Mouse (Mus musculus) small intestine, adult 2 months (tissue): ENCODE results near the gene Ctnnd2. TPM values are rescaled to one million over a fixed set of nuclear protein-coding genes. Genes with fewer than 3 reads are reported as not detected.

Source experiments
- H3K27ac ChIP-seq: fragments of 200-500 bp; 2 replicates; pipeline ENCODE4 v1.5.1; 2012; ENCODE audit warnings: low read depth, low read length, control low read depth, inconsistent platforms; ENCODE audit not compliant: insufficient read depth
- H3K27me3 ChIP-seq: fragments of 200-500 bp; 2 replicates; pipeline ENCODE4 v1.6.1; 2012; ENCODE audit warnings: mild to moderate bottlenecking, moderate library complexity, low read length, inconsistent platforms; ENCODE audit not compliant: control insufficient read depth, insufficient read depth
- H3K36me3 ChIP-seq: fragments of 200-500 bp; 2 replicates; pipeline ENCODE4 v1.6.1; 2012; ENCODE audit warnings: mild to moderate bottlenecking, low read length, control low read depth, inconsistent platforms; ENCODE audit not compliant: control insufficient read depth, insufficient read depth
- H3K4me1 ChIP-seq: fragments of 200-500 bp; 2 replicates; pipeline ENCODE4 v1.6.1; 2012; ENCODE audit warnings: low read length, inconsistent platforms, mixed read lengths; ENCODE audit not compliant: control insufficient read depth, insufficient read depth, insufficient read length
- H3K4me3 ChIP-seq: fragments of 200-500 bp; 2 replicates; pipeline ENCODE4 v1.5.1; 2012; ENCODE audit warnings: low read depth, mild to moderate bottlenecking, control low read depth, inconsistent platforms, low read length, moderate library complexity
- CTCF ChIP-seq: fragments of 200-500 bp; IDR thresholded peaks from 2 replicates; pipeline ENCODE4 v1.5.1; 2012; ENCODE audit warnings: low read depth, mild to moderate bottlenecking, control low read depth, inconsistent platforms, low read length, moderate library complexity, mixed read lengths; ENCODE audit not compliant: insufficient replicate concordance, insufficient read length; ENCODE audit errors: extremely low read depth
- POLR2A ChIP-seq: fragments of 200-500 bp; IDR thresholded peaks from 2 replicates; pipeline ENCODE4 v1.6.1; 2012; ENCODE audit warnings: low read depth, mild to moderate bottlenecking, control low read depth, inconsistent platforms, low read length, moderate library complexity
- WGBS: fragments of 180-500 bp; shearing (Covaris S2); methylation state at CpG from one replicate; pipeline ENCODE4 v1.1.7; 2018; 5-methylcytosine and 5-hydroxymethylcytosine counted together
- polyA plus RNA-seq: library from polyadenylated mRNA; depleted of rRNA; stranded (reverse); fragments of >200 nt; gene quantifications from 2 replicates; pipeline ENCODE4 v1.2.3, GENCODE M21; 2012

The Ctnnd2 gene
- polyA plus RNA-seq, 1 experiment: 1.3 TPM

DNA sequence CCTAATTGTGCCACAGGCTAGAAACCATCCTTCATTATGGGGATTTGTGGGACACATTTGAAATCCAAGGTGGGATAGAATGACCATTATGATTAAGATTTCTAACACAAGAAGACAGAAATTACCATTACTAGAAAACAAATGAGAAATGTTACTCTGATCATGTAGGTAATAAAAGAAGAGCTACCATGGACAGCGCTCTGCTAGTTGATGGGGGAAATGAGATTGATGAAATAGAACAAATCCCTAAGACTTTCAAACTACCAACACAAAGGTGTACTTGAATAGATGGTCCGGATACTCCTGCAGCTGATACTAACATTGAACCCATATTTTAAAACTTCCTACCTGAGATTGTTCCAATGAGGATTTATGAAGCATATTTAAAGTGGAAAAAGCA is 68.5 kb downstream of the Ctnnd2 start:
- Histone ChIP-seq H3K4me3 (no peak overlapping the region), H3K4me1 (no peaks in the 10 kb centered on the region), H3K36me3 (no peaks in the 10 kb centered on the region), H3K27me3 (no peaks in the 10 kb centered on the region), H3K27ac (no peak overlapping the region)
- 81% methylated on average over 2 of the region's 2 CpGs for WGBS
- no peak for TF ChIP-seq POLR2A
- TF ChIP-seq CTCF: no peak

DNA sequence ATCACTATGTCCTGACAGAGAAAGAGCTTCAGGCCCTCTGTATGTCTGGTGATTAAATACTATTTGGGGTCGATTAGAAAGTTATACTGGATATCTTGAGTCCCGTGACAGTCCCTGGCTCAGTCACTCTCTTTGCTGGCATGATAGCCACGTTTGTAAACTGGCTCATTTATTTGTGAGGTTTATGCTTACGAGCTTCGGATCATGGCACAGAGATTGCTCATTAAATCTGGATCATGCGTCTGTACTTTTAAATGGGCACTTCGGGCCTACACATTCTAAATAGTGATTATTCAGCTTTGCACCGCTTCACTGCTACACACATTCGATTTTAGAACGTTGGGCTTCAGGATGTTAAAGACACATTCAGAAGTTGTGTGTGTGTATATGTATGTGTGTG is 96.4 kb downstream of the Ctnnd2 start:
- Histone ChIP-seq H3K4me1 (no peaks in the 10 kb centered on the region), H3K27me3 (no peaks in the 10 kb centered on the region), H3K27ac (no peak overlapping the region), H3K4me3 (no peak overlapping the region), H3K36me3 (no peaks in the 10 kb centered on the region)
- 86% methylated on average over 10 of the region's 10 CpGs for WGBS
- TF ChIP-seq POLR2A: no peak

DNA sequence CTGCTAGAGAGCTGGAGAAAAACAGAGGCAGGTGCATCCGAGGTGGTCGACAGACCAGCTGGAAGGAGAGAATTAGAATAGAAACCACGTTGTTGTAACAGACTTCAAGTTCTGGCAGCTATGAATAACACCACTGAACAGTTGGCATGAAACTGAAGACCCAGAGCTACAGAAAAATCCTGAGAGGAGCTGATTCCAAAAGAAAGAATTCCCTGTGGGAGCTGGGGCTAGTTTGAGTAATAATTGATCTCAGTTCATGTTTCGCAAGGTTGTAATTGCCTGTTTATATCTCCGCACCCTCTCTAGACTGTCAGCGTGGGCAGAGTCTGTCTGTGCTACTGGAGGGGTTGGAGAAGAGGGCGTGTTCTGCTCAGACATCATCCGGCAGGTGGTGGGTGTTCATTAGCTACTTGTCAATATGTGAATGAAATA is 98.8 kb downstream of the Ctnnd2 start:
- H3K27me3 ChIP-seq: no peaks in the 10 kb centered on the region
- 43% methylated on average over 8 of the region's 8 CpGs for WGBS
- no peaks in the 10 kb centered on the region for H3K4me1 ChIP-seq
- TF ChIP-seq CTCF (no peak), POLR2A (no peak)
- no peak overlapping the region for H3K4me3 ChIP-seq
- H3K27ac ChIP-seq: no peak overlapping the region
- H3K36me3 ChIP-seq: no peaks in the 10 kb centered on the region

DNA sequence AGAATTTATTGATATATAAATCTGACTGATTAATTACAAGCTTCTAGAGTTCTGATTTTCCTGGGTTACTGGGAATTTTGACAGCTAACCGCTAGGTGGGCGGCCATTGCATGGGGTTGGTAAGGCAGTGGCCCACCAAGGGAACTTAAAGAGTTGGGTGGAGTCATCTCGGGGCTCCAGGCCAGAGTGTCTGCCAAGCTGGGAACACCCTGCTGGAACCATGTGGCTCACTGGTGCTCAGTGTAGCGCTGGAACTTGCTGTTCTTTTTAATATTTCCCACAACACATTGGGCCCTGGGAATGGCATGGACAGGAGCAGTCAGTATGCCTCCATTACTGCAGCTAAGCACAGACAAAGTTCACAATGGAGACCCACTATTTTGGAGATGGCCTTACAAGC is 99.9 kb downstream of the Ctnnd2 start:
- no peaks in the 10 kb centered on the region for H3K36me3 ChIP-seq
- H3K27me3 ChIP-seq: no peaks in the 10 kb centered on the region
- no peak overlapping the region for H3K27ac ChIP-seq
- H3K4me3 ChIP-seq: no peak overlapping the region
- TF ChIP-seq POLR2A: no peak
- TF ChIP-seq CTCF: no peak
- no peaks in the 10 kb centered on the region for H3K4me1 ChIP-seq
- WGBS: 78% methylated on average over 4 of the region's 4 CpGs

DNA sequence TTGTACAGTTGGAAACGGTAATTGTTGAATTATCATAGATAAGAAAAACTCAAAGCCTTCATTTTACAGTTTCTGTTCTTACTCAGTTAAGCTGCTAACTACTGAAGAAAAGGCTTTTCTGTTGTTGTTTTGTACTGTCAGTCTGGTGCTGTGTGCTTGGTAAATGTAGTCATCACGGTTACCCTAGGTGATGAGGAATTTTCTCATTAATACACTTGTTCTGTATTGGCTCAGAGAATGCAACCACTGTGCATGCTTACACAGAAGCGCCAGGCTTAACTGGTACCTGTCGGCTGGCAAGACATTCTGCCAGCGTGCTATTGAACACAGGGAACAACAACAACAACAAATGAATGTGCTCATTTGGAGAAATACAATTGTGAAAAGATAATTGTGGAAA is 103.3 kb downstream of the Ctnnd2 start:
- no peaks in the 10 kb centered on the region for H3K36me3 ChIP-seq
- WGBS: 84% methylated on average over 5 of the region's 5 CpGs
- no peak overlapping the region for H3K27ac ChIP-seq
- no peak overlapping the region for H3K4me3 ChIP-seq
- no peaks in the 10 kb centered on the region for H3K4me1 ChIP-seq
- no peaks in the 10 kb centered on the region for H3K27me3 ChIP-seq
- TF ChIP-seq POLR2A (no peak), CTCF (no peak)

DNA sequence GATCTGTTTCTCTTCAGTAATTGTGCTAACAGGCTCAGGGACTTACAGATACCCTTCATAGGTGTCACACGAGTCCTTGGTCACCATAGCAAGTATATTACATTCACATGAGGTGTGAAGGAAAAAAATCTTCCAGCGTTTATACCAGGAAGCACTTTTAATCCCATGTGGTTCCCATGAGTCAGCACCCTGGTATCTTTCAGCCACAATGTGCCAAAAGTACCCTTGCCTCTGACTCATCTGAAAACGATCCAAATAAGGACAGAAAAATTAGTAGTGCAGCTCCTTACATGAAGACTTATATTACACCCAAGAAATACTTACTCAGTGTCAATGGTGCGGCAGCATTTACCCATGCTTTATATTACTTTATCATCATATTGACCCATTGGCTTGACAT is 104.3 kb downstream of the Ctnnd2 start:
- TF ChIP-seq POLR2A: no peak
- TF ChIP-seq CTCF: no peak
- H3K27me3 ChIP-seq: no peaks in the 10 kb centered on the region
- H3K4me3 ChIP-seq: no peak overlapping the region
- H3K36me3 ChIP-seq: no peaks in the 10 kb centered on the region
- 62% methylated on average over 4 of the region's 4 CpGs for WGBS
- no peak overlapping the region for H3K27ac ChIP-seq
- H3K4me1 ChIP-seq: no peaks in the 10 kb centered on the region

DNA sequence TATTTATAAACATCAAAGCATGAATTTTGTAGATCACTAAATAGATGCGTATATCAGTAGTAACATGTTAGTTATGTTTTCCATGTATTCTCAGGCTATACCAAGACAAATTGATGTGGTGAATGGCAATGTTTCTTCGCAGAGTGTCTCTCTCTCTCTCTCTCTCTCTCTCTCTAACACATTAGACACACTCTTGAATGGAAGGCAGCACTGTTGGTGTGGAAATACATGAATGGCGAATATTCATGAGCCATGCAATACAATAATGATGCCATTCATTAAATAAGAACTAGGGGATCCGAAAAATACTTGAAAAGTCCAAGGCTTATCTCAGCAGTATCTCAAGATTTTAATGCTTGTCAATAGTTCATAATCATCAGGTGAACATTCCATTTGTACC is 106.2 kb downstream of the Ctnnd2 start:
- H3K36me3 ChIP-seq: no peaks in the 10 kb centered on the region
- H3K27me3 ChIP-seq: no peaks in the 10 kb centered on the region
- H3K27ac ChIP-seq: no peak overlapping the region
- 85% methylated on average over 4 of the region's 4 CpGs for WGBS
- H3K4me1 ChIP-seq: no peaks in the 10 kb centered on the region
- TF ChIP-seq CTCF (no peak), POLR2A (no peak)
- H3K4me3 ChIP-seq: no peak overlapping the region

DNA sequence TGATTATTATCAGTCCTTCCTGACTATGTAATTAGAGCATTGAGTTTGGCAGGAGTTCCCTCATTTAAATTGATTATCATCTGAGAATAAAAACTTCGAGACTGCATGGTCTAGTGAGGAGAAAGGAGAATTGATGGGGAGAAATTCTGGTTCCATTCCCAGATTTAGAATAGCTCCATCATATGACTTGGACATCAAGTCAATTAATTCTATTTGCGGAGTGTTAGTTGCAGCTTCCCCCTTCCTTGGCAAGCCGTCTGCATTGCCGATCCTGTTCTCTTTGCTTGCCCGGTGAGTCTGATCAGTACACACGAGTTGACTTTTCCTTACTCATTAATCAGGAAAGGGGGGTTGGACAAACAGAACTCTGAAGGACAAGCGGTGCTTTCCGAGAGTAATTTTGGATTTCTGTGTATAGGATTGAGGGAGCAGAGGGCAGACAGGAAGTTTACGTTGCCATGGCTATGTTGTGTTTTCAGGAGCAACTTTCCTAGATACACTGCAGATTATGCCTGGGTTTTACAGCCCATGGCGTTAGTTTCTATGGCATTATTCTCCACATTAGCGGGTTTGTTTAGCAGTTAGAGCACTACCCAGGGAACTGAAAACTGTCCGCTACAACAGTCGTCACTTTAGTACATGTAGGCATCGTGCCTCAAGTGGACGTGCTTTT is 113.3 kb downstream of the Ctnnd2 start:
- 21% methylated on average over 15 of the region's 15 CpGs for WGBS
- H3K4me3 ChIP-seq: no peak overlapping the region
- H3K27ac ChIP-seq: no peak overlapping the region
- H3K4me1 ChIP-seq: no peaks in the 10 kb centered on the region
- no peaks in the 10 kb centered on the region for H3K27me3 ChIP-seq
- no peaks in the 10 kb centered on the region for H3K36me3 ChIP-seq
- TF ChIP-seq CTCF (no peak), POLR2A (no peak)
